Mouse (Mus musculus) cerebellum, postnatal 36 days (tissue): ENCODE results near the gene Mad1l1.
A peak's percentile ranks its signal among the peaks of the same experiment; 100 is the strongest.

ENCODE experiments used
- DNase-seq, 2 experiments: peaks; one replicate each; pipeline ENCODE4 v3.0.0; 2021 to 2022; ENCODE audit warnings: mixed read lengths in 2 of 2

Gene Mad1l1

DNA sequence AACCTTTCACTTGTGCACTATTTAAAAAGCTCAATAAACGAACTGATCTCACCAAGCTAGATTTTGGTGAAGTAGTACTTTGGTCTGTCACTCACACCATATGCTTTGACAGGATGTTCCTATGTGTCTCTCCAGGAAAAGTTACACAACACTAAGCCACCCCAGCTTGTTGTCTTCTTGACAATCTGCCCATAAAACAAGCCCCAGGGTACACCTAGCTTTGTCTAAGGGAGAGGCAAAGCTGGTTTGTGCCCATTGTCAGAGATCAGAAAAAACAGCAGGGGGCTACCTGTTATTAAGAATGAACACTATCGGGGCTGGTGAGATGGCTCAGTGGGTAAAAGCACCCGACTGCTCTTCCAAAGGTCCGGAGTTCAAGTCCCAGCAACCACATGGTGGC lies 148.2 kb downstream of the Mad1l1 start:
- no peak for DNase-seq

DNA sequence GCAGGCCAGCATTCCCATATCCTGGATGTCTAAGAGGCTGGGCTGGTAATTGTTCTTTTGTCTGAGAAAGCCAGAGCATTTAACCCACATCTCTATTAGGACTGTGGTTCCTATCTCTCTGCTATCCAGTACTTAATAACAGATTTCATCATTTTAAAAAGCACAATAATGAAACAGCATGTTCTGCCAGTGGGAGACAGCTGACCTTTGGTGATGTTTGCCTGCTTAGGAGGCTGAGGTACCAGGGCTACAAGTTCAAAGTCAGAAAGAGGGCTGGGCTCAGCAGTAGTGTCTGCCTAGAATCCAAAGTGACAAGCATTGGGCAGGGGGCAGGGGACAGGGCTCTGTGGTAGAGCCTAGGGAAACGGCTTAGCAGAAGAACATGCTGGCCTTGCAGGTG lies 149.6 kb downstream of the Mad1l1 start:
- DNase-seq, result no peak

DNA sequence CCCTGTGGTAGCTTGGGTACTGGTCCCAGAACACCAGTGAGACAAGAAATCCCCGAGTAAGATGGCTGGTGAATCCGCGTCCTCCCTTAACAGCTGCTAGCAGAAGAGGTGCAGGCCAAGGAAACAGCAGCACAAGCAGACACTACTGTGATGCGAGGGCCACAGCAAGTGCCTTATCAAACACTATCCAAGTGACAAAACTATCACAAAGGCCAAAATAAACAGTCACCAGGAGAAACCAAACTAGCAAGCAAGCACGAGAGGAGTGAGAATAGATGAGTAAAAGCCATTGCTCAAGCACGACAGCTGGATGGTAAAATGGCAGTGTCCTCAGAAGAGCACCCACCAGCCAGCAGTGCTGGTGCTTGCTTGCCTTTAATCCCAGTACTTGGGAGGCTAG lies 153.8 kb downstream of the Mad1l1 start:
- no peak for DNase-seq

DNA sequence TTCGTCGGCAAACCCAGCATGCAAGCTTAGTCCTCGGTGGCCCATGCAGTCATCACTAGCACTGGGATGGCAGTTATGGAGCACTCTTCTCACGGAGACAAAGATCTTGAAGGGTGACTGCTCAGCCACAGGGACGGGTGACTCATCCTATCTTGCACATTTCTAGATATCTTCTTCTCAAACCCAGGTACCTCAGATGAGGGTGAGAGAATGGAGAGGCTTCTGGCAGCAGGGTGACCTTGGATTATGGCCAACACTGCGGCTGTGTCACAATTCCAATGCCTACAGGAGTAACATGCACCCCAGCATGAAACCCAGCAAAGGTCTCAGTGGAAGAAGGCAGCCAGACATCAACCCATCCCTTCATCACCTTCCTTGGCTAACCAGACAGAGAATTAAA lies 154.3 kb downstream of the Mad1l1 start:
- peak; percentile 28 to 33 for DNase-seq

DNA sequence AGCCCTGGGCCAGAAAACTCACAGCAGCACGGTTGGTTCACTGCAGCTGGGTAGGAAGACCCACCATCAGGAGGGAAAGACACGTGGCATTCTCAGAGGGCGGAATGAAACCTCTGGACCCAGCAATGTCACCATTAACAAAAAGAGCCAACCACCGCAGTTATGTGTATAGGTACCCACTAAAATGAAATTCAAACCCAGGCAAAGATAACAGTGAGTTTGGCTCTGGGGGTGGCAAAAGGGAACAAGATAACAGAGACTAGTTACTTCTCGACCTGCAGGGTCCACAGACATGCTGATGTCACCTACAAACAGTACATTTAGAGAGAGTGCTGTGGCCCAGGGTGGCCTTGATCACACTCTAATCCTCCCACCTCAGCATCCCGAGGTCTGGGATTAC lies 157.4 kb downstream of the Mad1l1 start:
- DNase-seq, result no peak

DNA sequence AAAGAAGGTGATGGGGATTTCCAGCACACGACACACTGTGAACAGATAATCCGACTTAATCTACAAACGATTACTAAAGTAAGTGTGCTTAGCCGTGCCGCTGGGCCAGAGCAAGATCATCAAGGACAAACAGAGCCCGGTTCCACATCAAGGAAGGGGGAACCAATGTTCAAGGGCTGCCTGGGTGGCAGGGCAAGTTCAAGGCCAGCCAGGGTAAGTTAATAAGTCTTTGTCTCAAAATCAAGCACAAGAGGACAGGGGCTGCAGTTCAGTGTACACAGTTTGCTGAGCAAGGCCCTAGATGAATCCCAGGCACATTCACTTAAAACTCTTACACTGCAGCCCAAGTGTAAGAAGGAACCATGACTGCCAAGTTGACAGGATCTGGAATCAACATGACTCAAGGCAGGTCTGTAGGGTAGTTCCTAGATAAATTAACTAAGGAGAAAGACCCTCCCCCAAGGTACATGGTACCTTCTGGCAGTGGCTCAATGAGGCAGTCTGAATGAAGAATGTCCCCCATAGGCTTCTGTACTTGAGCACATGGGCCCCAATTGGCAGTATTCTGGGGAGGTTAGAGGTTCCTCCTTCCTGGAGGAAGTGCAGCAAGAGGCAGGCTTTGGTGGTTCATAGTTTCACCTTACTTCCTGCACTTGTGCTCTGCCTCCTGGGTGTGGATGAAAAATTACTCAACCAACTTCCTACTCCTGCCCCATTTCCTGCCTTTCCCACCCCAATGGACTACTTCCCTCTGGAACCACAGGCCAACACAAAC lies 159.1 kb downstream of the Mad1l1 start:
- DNase-seq, result no peak

DNA sequence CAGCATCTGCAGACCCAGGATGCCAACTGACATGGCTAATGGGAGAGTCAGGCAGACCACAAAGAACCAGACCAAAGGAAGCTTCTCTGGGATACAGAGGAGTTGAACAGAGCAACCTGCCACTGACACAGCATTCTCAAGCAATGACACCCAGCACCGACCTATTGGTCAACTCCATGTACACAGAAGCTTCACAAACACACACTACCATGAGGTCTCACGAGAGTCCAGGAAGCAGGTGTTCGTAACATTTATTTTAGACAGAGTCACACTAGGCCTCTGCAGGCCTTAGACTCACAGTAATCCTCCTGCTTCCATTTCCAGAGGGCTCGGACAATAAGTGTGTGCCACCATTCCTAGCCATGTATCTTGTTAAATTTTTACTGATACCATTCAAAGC lies 162.3 kb downstream of the Mad1l1 start:
- DNase-seq, result no peak

DNA sequence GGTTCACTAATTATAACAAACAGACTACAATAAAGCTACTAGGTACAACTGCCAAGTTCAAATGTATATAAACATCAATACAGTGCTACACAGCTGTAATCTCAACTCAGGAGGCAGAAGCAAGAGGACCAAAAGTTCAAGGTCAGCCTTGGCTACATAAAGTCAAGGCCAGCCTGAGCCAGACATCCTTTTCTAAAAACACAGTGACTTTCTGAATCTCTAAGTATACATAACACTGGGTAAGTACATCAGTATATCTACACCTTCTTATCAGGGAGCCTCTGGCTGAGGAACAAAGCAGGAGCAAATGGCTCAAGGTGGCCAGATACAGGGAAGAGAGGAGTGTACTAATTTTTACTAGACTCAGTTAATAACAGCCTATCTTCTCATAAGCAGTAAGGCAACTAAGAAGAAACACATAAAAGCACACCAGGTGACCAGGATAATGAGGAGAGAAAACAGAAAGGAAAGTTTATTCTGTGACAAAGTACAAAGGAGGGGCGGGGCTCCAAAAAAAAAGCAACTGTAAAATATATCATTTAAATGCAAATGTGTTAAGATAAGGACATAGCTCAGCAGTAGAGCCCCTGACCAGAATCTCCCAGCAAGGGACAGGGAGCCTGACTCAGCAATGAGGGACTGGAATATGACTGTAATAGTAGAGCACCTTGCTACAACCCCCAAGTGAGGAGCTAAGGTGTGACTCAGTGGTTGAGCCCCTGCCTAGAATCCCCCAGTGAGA lies 163.3 kb downstream of the Mad1l1 start:
- DNase-seq, result no peak

DNA sequence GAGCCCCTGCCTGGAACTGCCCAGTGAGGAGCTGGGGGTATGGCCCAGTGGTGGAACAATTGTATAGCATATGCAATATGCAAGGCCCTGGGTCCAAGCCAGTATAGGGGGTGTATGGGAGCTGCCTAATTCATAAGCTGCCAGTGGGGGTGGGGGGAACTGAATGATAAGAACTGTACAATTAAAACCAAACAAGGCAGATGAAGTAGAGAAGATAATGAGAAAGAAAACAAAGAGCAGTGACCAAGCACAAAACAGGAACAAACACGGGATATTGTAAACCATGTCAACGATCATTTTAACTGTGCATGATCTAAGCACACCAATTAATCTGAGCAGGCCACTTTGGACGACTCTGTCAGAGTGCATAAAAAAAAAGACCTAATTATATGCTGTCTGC lies 167.2 kb downstream of the Mad1l1 start:
- no peak for DNase-seq

DNA sequence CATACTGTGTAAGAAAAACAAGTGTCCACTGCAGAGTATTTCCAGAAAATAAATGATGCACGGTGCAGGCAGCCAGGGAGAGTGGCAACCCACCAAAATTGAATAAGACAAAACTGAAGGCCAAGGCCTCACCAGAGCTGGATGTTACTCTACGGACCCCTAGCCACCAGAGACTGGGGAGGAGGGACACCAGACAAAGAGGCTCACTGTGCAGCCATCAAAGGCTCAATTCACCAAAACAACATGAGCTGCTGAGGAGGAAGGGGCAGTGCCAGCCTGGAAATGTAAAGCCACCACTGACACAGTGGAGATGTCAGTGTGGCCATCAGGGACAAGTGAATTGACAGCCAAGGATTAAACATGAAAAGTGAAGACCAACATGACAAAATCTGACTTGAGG lies 169.5 kb downstream of the Mad1l1 start:
- DNase-seq, result no peak

DNA sequence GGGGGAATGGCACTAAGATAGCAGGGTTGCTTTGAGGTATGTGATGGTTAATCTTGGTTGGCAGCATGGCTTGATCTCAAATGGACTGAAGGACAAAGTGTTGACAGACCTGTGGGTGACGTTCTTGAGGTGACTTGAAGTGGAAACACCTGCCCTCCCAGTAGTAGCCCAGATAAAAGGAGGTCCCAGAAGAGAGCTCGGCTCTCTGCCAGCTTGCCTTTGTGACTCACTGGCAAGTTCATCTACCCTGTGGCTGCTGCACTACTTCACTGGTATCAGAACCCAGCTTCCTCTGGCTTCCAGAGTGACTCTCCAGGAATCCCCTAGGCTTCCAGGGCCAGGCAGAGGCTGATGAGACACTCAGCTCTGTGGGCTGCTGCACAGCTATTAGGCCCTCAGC lies 170.2 kb downstream of the Mad1l1 start:
- DNase-seq, result no peak

DNA sequence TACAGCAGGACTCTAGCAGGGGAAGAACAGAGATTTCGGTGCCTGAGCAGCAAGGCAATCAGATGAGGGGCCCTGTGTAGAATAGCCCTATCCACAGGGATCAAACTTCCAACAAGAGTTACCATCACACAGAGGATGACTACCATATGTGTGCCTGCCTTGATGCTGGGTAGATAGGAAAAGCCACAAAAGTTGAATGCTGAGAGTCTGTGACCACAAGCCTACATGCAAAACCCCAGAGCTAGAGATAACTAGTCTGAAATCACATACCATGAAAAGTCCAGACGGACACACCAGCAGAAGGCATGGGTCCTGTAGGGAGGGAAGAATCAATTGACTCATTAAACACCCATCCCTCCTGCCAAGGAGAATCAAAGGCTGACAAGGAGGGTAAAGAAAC lies 170.7 kb downstream of the Mad1l1 start:
- no peak for DNase-seq

DNA sequence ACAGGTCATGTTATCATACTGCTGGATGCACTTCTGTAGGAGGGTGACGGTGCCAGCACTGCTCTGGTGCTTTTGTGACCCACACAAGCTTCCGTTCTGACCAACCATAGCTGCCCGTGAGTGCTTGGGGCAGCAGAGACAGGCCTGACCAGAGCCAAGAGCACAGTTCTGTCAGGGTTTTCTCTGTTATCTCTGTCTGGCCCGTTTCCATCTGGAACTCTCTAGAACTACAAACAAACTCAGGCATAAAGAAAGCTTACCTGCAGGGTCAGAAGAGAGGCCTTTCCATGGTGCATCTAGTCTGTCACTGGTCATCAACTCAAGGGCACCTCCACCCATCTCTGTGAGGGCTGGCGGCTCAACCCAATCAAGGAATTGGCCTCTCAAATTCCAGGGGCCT lies 171.2 kb downstream of the Mad1l1 start:
- DNase-seq, result no peak

DNA sequence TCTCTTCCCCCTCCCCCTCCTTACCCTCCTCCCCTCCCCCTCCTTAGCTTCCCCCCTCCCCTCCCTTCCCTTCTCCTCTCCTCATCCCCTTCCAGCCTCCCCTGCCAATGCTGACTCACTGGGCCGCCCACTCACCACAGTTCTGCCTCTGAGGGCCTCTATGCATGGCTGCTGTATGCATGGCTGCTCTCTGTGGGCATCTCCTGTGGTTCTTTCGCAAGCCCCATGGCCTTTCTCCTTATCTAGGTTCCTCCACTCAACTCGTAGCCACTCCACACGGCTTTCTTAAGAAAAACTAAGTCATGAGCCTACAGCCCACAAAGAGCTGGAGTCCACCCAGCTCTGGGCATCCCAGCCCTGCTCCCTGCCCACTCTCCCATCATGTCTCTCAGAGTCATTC lies 172.1 kb downstream of the Mad1l1 start:
- DNase-seq, result no peak

DNA sequence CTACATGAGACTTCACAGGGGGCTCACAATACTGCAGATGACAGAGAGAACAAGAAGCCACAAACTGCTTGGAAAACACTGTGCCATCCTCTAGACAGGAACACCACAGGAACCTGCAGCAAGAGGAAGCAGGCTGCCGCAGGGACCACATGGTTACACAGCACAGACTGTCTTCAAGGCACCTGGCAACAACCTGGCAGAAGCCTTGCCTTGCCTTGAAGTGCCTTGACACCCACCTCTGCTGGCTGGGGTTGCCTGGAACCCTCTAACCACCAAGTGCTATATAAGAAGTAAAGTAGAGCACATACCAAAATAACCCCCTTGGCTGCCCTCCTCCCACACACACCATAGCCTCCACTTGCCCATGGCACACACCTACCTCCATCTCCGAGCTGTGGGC lies 177.8 kb downstream of the Mad1l1 start:
- DNase-seq, result no peak

DNA sequence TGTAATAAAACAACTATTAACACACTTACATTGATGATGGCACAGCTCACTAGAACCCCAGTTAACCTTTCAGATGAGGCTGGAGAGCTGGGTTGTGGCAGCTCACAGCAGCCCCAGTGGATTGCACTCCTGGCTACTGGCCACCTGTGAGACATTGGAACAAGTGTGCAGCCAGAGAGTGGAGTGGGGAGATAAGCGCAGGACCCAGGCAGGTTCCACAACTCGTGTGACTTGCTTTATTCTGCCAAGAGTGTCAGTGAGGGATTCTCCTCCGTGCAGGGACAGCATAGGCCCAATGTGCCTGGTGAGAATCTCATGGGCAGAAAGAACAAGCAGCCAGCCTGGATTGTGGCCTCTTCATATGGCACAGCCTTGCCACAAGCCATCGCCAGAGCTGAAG lies 180.0 kb downstream of the Mad1l1 start:
- no peak for DNase-seq

DNA sequence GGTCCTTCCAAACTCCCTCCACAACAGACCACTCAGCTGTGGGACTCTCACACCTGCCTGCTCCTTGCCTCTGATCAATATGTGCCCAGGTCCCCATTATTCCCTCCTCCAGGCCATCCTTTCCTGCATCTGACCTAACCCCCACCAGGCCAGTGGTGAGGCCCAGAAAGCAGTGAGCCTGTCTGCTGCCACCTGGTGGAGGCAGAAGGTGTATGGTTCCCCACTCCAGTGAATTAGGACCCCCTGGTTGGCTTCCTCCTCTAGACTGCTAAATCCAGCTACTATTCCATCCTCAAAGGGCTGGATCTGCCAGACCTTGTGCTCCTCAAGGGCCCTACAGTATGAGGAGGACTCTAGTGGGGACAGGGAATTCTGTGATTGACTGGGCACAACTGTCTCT lies 181.1 kb downstream of the Mad1l1 start:
- DNase-seq, result peak; percentile 41 to 45

DNA sequence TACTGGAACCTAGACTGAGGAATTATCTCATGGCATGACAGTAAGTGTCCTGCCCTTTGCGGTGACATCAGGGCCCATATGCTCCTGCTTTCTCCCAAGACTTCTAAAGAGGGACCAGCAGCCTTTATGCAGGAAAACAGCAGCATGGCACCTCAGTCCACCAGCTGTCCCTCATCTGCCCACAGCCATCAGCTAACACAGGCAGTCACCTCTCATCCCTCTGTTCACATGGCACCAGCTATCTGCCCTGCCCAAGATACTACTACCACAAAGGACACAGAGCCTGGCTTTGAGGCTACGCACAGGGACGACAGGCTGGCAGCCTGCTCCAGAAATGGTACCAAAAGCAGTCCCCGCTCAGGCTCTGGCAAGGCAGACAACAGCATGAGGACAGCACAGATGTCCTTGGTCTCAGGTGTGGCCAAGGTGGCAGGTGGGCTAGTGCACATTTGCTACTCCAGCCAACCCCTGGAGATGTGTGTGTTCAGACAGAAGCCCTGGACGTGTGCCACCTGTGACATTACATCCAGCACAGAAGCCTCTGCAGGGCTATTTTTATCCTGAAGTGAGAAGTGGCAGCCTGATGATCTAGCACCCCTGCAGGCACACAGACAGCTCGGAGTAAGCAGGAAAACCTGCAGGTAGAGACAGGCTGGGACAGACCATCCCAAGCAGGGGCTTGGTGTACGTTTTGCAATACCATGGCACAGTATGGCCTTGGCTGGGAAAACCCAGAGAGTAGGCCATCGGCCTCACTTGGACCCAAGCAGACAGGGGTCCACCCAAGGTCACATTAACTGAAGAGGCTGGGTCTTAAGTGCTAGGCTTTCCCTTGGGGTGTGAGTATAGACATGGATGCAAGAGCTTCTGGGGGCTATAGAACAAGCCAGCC lies 185.4 kb downstream of the Mad1l1 start:
- peak; percentile 47 to 57 for DNase-seq

DNA sequence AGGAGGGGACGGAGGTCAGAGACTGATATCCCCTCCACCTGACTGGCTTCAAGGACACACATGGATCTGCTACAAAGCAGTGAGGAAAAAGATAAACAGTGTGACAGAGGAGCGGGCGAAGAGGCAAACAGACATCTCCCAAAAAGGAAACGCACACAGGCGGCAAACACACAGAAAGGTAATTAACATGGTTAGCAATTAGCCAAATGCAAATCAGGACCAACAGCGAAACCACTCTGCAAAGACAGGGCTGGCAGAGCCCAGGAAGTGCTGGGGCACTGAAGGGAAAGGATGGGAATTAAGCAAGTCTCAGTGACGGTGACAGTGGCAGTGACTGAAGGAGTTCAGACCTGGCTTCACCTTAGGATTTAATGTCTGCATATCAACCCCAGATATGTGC lies 187.3 kb downstream of the Mad1l1 start:
- no peak for DNase-seq

DNA sequence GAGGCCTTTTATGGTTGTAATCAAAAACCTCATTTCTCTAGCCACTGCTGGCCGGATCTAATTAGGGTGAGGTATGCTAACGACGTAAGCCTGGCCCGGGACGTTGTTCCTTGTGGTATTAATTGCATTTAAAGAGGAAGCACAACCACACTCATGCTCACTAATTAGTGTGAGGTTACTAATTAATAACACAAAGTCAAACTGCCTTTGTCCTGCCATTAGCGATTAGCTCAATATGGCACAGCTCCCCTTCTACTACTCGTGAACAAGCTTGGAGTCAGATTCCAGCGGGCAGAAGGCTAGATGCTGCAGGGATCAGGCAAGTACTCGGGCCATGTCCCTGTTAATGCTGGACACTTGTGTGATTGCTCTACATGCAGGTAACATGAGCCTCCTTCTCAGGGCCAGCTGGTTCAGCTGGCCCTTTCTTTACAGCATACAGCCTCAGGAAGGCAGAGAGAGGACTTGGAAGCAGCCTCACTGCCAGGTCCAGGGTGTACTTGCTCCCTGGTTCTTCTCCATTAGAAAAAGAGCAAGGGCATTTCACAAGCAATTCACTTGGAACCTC lies 192.9 kb downstream of the Mad1l1 start:
- no peak for DNase-seq

DNA sequence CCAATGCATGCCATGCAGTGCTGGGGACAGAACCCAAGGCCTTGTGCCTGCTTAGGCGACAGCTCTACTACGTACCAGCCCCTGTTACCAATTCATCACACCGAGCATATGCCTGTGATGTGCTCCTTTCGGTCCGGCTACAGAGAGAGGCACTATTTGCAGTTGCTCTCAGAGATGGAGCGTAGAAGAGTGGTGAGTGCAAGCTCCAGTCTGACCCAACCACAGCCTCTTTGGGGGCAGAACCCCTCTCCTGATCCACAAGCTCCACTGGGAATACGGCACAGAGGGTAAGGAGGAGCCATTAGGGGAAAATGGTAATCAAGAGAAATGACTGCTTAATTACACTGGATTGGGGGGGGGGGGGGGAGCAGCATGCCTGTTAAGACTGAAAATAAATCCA lies 193.4 kb downstream of the Mad1l1 start:
- DNase-seq, result no peak

DNA sequence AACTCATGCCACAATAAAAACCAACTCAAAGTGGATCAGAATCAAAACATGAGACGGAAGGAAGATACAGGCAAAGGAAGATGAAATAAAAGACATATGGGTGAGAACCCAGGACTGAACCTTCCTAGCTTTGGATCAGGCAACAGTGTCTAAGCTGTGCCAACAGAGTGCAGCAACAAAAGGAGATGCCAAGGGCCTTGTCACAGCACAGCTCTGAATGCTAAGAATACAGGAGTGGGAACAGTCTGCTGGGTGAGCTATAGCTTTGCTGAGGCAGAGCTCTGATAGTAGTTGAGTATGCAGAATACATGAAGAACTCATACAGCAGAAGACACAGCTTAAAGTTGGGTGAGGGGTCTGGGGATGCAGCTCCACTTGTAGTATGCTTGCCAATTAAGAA lies 196.7 kb downstream of the Mad1l1 start:
- no peak for DNase-seq
